Mouse (Mus musculus) liver, embryonic 14.5 days (tissue): Measurements from ENCODE around the gene Mterf1a. TPM values are rescaled to one million over a fixed set of nuclear protein-coding genes. Genes with fewer than 3 reads are reported as not detected.
A peak's percentile ranks its signal among the peaks of the same experiment; 100 is the strongest.
"Not testable (repeated sequence)": the region's sequence is repeated elsewhere in the genome, so short reads cannot be mapped to it uniquely, and the experiment has no call there.

Source experiments
- ATAC-seq: fragments of 200-750 bp; cut with Nextera tagmentation; 2 replicates; pipeline ENCODE4 v1.8.0; 2017; ENCODE audit warnings: moderate number of reproducible peaks, mild to moderate bottlenecking, moderate library complexity; ENCODE audit not compliant: insufficient read depth
- DNase-seq, 3 experiments: peaks; one replicate each; pipeline ENCODE4 v3.0.0-alpha.2; 2012 to 2013; ENCODE audit warnings: low read depth in 3 of 3, low spot score in 3 of 3
- H3K27ac ChIP-seq: fragments of 300-500 bp; sonication (generic); 2 replicates; pipeline ENCODE4 v1.5.1; 2014; ENCODE audit warnings: moderate library complexity, mild to moderate bottlenecking, control low read depth, inconsistent platforms
- H3K27me3 ChIP-seq: fragments of 300-500 bp; sonication (generic); 2 replicates; pipeline ENCODE4 v1.6.1; 2014; ENCODE audit warnings: mild to moderate bottlenecking, low read length, moderate library complexity; ENCODE audit not compliant: control insufficient read depth, insufficient read depth
- H3K36me3 ChIP-seq: fragments of 300-500 bp; sonication (generic); replicated peaks from 2 replicates; pipeline ENCODE4 v1.6.1; 2014; ENCODE audit warnings: low read depth; ENCODE audit not compliant: control insufficient read depth, insufficient read depth
- H3K4me1 ChIP-seq, 2 experiments: fragments of 200-500 bp in 1 of 2; fragments of 300-500 bp in 1 of 2; sonication (generic) in 1 of 2; replicated peaks; 2 replicates each; pipeline ENCODE4 v1.6.1; 2012 to 2014; ENCODE audit warnings: antibody characterized with exemption in 1 of 2, inconsistent platforms in 1 of 2, low read length in 1 of 2; ENCODE audit not compliant: control insufficient read depth in 2 of 2, insufficient read depth in 2 of 2
- H3K4me2 ChIP-seq: fragments of 300-500 bp; sonication (generic); 2 replicates; pipeline ENCODE4 v1.6.1; 2014; ENCODE audit warnings: low read depth, mild to moderate bottlenecking, control low read depth, moderate library complexity
- H3K4me3 ChIP-seq, 2 experiments: fragments of 200-500 bp in 1 of 2; fragments of 300-500 bp in 1 of 2; sonication (generic) in 1 of 2; 2 replicates each; pipeline ENCODE4 v1.5.1; 2012 to 2014; ENCODE audit warnings: low read depth in 2 of 2, low read length in 2 of 2, mild to moderate bottlenecking in 2 of 2, control low read depth in 1 of 2, inconsistent platforms in 1 of 2, moderate library complexity in 1 of 2; ENCODE audit not compliant: insufficient read depth in 1 of 2
- H3K9ac ChIP-seq: fragments of 300-500 bp; sonication (generic); replicated peaks from 2 replicates; pipeline ENCODE4 v1.6.1; 2014; ENCODE audit warnings: mild to moderate bottlenecking, control low read depth, moderate library complexity
- H3K9me3 ChIP-seq: fragments of 300-500 bp; sonication (generic); 2 replicates; pipeline ENCODE4 v1.6.1; 2016; ENCODE audit warnings: low read length, mixed read lengths; ENCODE audit not compliant: control insufficient read depth
- CTCF ChIP-seq: IDR thresholded peaks from 2 replicates; pipeline ENCODE4 v1.5.1; 2016; ENCODE audit warnings: antibody characterized with exemption, low read depth, control low read depth
- EP300 ChIP-seq: IDR thresholded peaks from 2 replicates; pipeline ENCODE4 v1.6.1; 2016; ENCODE audit warnings: antibody characterized with exemption, low read depth
- WGBS: fragments of 180-500 bp; shearing (Covaris S2); extraction: QIAGEN DNeasy Blood & Tissue Kit; methylation state at CpG from one replicate; pipeline ENCODE4 v1.1.7; 2014; ENCODE audit not compliant: insufficient replicate concordance; 5-methylcytosine and 5-hydroxymethylcytosine counted together
- polyA plus RNA-seq, 2 experiments: library from polyadenylated mRNA; depleted of rRNA in 1 of 2; stranded (reverse) in 1 of 2; unstranded in 1 of 2; fragments of >200 nt; fragmentation: Nextera tagmentation in 1 of 2; extraction: Ambion mirVana in 1 of 2; gene quantifications; 2 replicates each; pipeline versions ENCODE4 v1.2.1 to v1.2.3; 2012 to 2014

Gene Mterf1a
- polyA plus RNA-seq (2012; rRNA removed) (1.8 and 3.5 TPM in 2 replicates), polyA plus RNA-seq (2014; fragmentation: Nextera tagmentation; extraction: Ambion mirVana) (4.2 and 4.9 TPM in 2 replicates)

GRCm38 (mm10) chr5:3893459-3894293 is at the start of gene Mterf1a:
Mterf1a (minus strand) TSS chr5:3893933.
- not testable (repeated sequence) for H3K4me1 ChIP-seq, H3K27me3 ChIP-seq, DNase-seq, H3K27ac ChIP-seq, H3K36me3 ChIP-seq, H3K9me3 ChIP-seq
- Histone ChIP-seq H3K4me3 (peak within 1 kb of the TSS; percentile 61 to 69), H3K4me2 (peak within 1 kb of the TSS; percentile 83), H3K9ac (peak within 1 kb of the TSS; percentile 82)
- under 1% methylated on average over 6 of the region's 47 CpGs for WGBS
- ATAC-seq, result peak; percentile 100

- WGBS, result 76% methylated on average over 4 of the region's 4 CpGs
- not testable (repeated sequence) for H3K4me3 ChIP-seq, H3K27me3 ChIP-seq, ATAC-seq, H3K9ac ChIP-seq, DNase-seq, H3K4me1 ChIP-seq, H3K27ac ChIP-seq, H3K4me2 ChIP-seq, H3K9me3 ChIP-seq, H3K36me3 ChIP-seq
These were observed 49.4 kb upstream of the Mterf1a start for GRCm38 (mm10) chr5:3943169-3943568.

- Histone ChIP-seq H3K4me3 (no peak overlapping the region), H3K27ac (no peak overlapping the region), H3K36me3 (no peaks in the 10 kb centered on the region), H3K4me2 (no peak overlapping the region), H3K4me1 (peaks cover 2 to 14% of the 10 kb centered on the region in 2 experiments; a peak in 3 of 4 replicates), H3K9ac (no peak overlapping the region), H3K27me3 (no peaks in the 10 kb centered on the region), H3K9me3 (no peaks in the 10 kb centered on the region)
- TF ChIP-seq EP300 (no peak), CTCF (no peak)
- DNase-seq (no peak), ATAC-seq (no peak)
- WGBS, result 72% methylated on average over 2 of the region's 2 CpGs
These were observed 47.5 kb upstream of the Mterf1a start for GRCm38 (mm10) chr5:3941240-3941639.

GRCm38 (mm10) chr5:3939335-3939734 is 45.6 kb upstream of the Mterf1a start:
- Histone ChIP-seq H3K4me1 (peaks cover 2 to 14% of the 10 kb centered on the region in 2 experiments; a peak in 3 of 4 replicates), H3K36me3 (no peaks in the 10 kb centered on the region), H3K4me3 (no peak overlapping the region), H3K9ac (no peak overlapping the region), H3K27ac (no peak overlapping the region), H3K9me3 (no peaks in the 10 kb centered on the region), H3K27me3 (no peaks in the 10 kb centered on the region), H3K4me2 (no peak overlapping the region)
- WGBS, result 76% methylated on average over 5 of the region's 5 CpGs
- ATAC-seq (no peak), DNase-seq (no peak)
- TF ChIP-seq EP300, result no peak
- no peak for TF ChIP-seq CTCF

GRCm38 (mm10) chr5:3938905-3939304 is 45.2 kb upstream of the Mterf1a start:
- H3K4me2 ChIP-seq, result no peak overlapping the region
- ATAC-seq, result no peak; the same call in 1 of the 2 replicates

More at GRCm38 (mm10) chr5:3938905-3939304, 45.2 kb upstream of the Mterf1a start:
- no peak for DNase-seq
- 70% methylated on average over 3 of the region's 3 CpGs for WGBS
- Histone ChIP-seq H3K36me3 (no peaks in the 10 kb centered on the region), H3K9ac (no peak overlapping the region), H3K4me1 (peaks cover 2 to 14% of the 10 kb centered on the region in 2 experiments; a peak in 3 of 4 replicates), H3K4me3 (no peak overlapping the region), H3K27me3 (no peaks in the 10 kb centered on the region), H3K9me3 (no peaks in the 10 kb centered on the region), H3K27ac (no peak overlapping the region)
- no peak for TF ChIP-seq CTCF
- TF ChIP-seq EP300, result no peak
